Mouse (Mus musculus): ENCODE results near the gene Upf2. TPM values are rescaled to one million over a fixed set of nuclear protein-coding genes. Genes with fewer than 3 reads are reported as not detected.
"Not testable (repeated sequence)": the region's sequence is repeated elsewhere in the genome, so short reads cannot be mapped to it uniquely, and the experiment has no call there.

Upf2 gene
- polyA plus RNA-seq, 1 experiment from 2014 or later = 12.8 TPM

DNA sequence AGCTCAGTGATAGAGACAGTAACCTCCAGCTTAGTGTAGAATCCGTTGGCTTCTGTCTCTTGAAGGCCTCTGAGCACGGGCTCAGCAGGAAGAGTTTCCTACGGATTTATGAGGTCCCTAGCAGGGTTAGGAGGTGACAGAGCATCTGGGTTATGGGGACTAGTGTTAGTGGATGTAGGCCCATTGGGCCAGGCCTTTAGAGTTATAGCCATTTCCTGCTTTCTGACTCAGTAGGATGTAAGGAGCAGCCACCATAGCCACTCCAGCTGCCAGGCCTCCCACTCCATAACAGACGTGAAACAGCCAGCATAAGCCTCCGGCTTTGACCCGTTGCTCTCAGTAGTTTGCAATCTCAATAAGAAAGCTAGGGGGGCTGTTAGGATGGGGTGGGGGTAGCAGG is 15.2 kb upstream of the Upf2 start:
- ATAC-seq (ENCODE audit: insufficient number of reproducible peaks, insufficient read depth, low FRiP score, low TSS enrichment, low read depth) = no peak
- H3K27me3 ChIP-seq = no peaks in the 10 kb centered on the region
- no peaks in the 10 kb centered on the region for H3K9me3 ChIP-seq
- H3K4me3 ChIP-seq = no peak overlapping the region
- no peaks in the 10 kb centered on the region for H3K4me1 ChIP-seq
- no peak overlapping the region for H3K9ac ChIP-seq
- WGBS = 79% methylated on average over 6 of the region's 6 CpGs
- peaks cover 9% of the 10 kb centered on the region for H3K36me3 ChIP-seq
- H3K4me2 ChIP-seq = no peak overlapping the region
- H3K27ac ChIP-seq = no peak overlapping the region

DNA sequence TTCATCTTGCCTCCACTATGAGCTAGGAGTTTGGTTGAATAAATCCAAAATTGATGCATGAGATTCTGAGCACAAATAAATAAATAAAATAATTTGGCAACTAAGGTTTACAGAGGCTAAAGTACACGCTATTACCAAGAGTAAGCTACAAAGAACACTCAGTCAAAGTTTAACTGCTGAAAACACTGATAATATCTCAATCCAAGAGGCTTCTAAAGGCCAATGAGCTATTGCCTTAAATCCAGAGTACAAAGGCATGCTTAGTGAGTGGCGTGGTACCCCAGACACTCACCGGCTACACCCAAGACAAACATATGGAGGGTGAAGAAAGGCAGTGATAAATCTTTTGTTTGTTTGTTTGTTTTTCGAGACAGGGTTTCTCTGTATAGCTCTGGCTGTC is 14.7 kb upstream of the Upf2 start:
- H3K27ac ChIP-seq = no peak overlapping the region
- no peak overlapping the region for H3K4me3 ChIP-seq
- H3K27me3 ChIP-seq = no peaks in the 10 kb centered on the region
- H3K4me2 ChIP-seq = no peak overlapping the region
- WGBS = 89% methylated on average over 4 of the region's 4 CpGs
- peaks cover 6% of the 10 kb centered on the region for H3K36me3 ChIP-seq
- no peak overlapping the region for H3K9ac ChIP-seq
- no peak for ATAC-seq (ENCODE audit: insufficient number of reproducible peaks, insufficient read depth, low FRiP score, low TSS enrichment, low read depth)
- no peaks in the 10 kb centered on the region for H3K4me1 ChIP-seq
- no peaks in the 10 kb centered on the region for H3K9me3 ChIP-seq

DNA sequence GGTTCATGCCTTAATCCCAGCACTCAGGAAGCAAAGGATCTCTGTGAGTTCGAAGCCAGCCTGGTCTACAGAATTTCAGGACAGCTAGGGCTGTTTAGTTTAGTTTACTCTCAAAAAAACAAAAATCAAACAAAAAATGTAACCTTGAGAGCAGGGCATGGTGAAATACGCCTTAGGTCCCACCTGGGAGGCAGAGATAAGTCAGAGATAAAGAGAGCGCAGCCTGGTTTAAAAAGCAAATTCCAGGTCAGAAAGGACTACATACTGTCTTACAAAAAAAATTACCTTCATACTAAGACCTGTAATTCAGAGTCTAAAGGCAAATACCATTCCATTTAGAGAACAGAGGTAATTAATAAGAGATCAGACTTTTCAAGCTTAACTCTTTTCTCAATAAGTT is 11.9 kb upstream of the Upf2 start:
- H3K36me3 ChIP-seq = no peaks in the 10 kb centered on the region; the same call in 1 of the 2 replicates
- no peak overlapping the region for H3K9ac ChIP-seq
- H3K9me3 ChIP-seq = no peaks in the 10 kb centered on the region
- 91% methylated on average over 3 of the region's 3 CpGs for WGBS
- no peaks in the 10 kb centered on the region for H3K4me1 ChIP-seq
- H3K27ac ChIP-seq = no peak overlapping the region
- no peak overlapping the region for H3K4me2 ChIP-seq
- ATAC-seq (ENCODE audit: insufficient number of reproducible peaks, insufficient read depth, low FRiP score, low TSS enrichment, low read depth) = no peak
- H3K27me3 ChIP-seq = no peaks in the 10 kb centered on the region
- H3K4me3 ChIP-seq = no peak overlapping the region

DNA sequence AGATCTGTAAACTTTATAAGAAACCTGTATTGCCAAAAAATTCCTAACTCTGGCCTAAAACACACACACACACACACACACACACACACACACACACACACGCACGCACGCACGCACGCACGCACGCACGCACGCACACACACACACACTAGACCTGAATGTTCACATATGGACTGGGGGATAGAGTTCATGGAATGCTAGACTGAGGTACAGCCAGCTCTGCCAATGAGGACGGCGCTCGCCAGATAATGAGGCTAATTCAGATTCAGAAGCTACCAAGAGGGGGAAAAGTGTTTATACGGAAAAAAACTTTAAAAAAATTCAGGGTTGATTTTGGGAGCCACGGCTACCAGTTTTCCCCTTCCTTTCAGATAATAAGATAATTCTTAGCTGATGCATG is 11.4 kb upstream of the Upf2 start:
- H3K9me3 ChIP-seq = no peaks in the 10 kb centered on the region
- no peak overlapping the region for H3K27ac ChIP-seq
- no peaks in the 10 kb centered on the region for H3K27me3 ChIP-seq
- H3K4me3 ChIP-seq = no peak overlapping the region
- H3K9ac ChIP-seq = no peak overlapping the region
- no peak for ATAC-seq (ENCODE audit: insufficient number of reproducible peaks, insufficient read depth, low FRiP score, low TSS enrichment, low read depth)
- 88% methylated on average over 14 of the region's 14 CpGs for WGBS
- no peak overlapping the region for H3K4me2 ChIP-seq
- H3K4me1 ChIP-seq = no peaks in the 10 kb centered on the region
- H3K36me3 ChIP-seq = no peaks in the 10 kb centered on the region; the same call in 1 of the 2 replicates

DNA sequence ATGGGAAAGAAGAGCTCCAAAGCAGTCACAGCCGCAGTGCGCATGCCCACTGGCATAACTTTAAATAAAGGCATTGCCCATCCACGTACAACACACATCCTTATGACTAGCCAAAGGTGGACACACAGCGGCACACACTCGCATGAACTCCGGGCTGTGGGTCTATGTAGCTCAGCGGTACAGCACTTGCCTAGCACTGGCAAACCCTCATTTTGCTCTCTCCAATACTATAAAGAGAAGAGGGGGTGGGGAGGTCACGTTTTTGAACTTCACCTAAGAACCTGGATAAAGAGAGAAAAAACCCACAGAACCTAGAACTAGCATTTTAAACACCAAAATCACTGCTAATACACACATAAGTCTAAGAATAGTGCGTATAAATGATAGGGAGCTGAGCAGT is 10.3 kb upstream of the Upf2 start:
- WGBS = 95% methylated on average over 9 of the region's 9 CpGs
- Histone ChIP-seq H3K27ac (no peak overlapping the region), H3K36me3 (no peaks in the 10 kb centered on the region; the same call in 1 of the 2 replicates), H3K4me2 (no peak overlapping the region), H3K27me3 (no peaks in the 10 kb centered on the region), H3K4me3 (no peak overlapping the region), H3K9me3 (no peaks in the 10 kb centered on the region), H3K4me1 (no peaks in the 10 kb centered on the region), H3K9ac (no peak overlapping the region)
- ATAC-seq (ENCODE audit: insufficient number of reproducible peaks, insufficient read depth, low FRiP score, low TSS enrichment, low read depth) = no peak

DNA sequence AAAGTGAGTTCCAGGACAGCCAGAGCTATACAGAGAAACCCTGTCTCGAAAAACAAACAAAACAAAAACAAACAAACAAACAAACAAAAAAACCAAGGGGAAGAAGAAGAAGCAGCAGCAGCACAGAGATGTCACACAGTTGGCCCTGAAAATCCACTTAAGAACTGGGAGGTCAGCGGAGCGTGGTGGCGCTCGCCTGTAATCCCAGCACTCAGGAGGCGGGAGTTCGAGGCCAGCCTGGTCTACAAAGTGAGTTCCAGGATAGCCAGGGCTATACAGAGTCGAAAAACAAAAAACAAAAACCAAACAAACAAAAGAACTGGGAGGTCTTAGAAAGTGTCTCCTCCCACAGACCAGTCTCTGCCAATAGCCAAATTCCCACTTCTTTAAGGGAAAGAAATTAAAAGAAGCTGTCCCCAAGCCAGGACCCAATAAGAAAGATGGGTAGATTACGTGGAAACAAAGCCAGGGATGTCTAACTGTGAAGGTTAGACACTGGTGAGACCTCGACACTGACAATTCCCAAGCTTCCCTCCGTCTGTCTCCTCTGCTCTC is 9.3 kb upstream of the Upf2 start:
- Histone ChIP-seq H3K4me1 (no peaks in the 10 kb centered on the region), H3K4me2 (peak overlapping the region; percentile 76), H3K4me3 (peak overlapping the region; percentile 64), H3K9me3 (no peaks in the 10 kb centered on the region), H3K36me3 (no peaks in the 10 kb centered on the region; the same call in 1 of the 2 replicates), H3K9ac (peak overlapping the region; percentile 78), H3K27ac (peak overlapping the region; percentile 68), H3K27me3 (no peaks in the 10 kb centered on the region)
- WGBS = 55% methylated on average over 11 of the region's 11 CpGs
- no peak for ATAC-seq (ENCODE audit: insufficient number of reproducible peaks, insufficient read depth, low FRiP score, low TSS enrichment, low read depth)

DNA sequence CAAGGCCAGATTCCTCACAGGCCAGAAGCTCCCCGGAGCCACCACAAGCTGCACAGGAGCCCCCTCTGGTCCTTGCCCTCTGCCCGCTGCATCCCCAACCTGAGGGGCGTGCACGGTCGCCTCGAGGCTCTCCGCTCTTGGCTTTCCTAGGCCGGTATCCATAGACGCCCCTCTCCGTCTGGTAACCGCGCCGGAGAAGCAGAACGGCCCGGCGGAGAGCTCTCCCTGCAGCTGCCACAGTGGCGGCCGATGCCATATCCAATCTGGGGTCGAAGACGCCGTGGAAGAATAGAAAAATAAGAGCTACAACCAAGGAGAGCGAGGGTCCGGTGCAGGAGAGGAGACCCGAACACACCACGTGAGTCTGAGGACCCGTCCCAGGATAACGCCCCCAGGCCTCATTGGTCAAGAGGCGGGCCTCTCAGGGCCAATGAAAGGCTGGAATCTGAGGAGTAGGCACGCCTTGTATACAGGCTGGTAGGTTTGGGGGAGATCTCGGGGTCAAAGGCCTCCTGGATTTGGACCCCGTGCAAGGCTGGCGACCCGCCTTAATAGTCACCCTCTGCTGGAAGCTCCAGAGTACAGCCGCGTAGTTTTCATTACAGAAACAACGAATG is 8.7 kb upstream of the Upf2 start, which contains the start of gene Dhtkd1:
Dhtkd1 (minus strand) TSS at position 377 of the 617 bp plus-strand sequence.
- Histone ChIP-seq H3K27ac (peak within 1 kb of the TSS; percentile 68), H3K9ac (peak within 1 kb of the TSS; percentile 78), H3K27me3 (no peaks in the 10 kb centered on the region), H3K4me2 (peak within 1 kb of the TSS; percentile 76), H3K9me3 (no peaks in the 10 kb centered on the region), H3K4me1 (no peaks in the 10 kb centered on the region), H3K36me3 (no peaks in the 10 kb centered on the region; the same call in 1 of the 2 replicates), H3K4me3 (peak within 1 kb of the TSS; percentile 64)
- WGBS = under 1% methylated on average over 36 of the region's 36 CpGs
- ATAC-seq (ENCODE audit: insufficient number of reproducible peaks, insufficient read depth, low FRiP score, low TSS enrichment, low read depth) = peak; percentile 88

DNA sequence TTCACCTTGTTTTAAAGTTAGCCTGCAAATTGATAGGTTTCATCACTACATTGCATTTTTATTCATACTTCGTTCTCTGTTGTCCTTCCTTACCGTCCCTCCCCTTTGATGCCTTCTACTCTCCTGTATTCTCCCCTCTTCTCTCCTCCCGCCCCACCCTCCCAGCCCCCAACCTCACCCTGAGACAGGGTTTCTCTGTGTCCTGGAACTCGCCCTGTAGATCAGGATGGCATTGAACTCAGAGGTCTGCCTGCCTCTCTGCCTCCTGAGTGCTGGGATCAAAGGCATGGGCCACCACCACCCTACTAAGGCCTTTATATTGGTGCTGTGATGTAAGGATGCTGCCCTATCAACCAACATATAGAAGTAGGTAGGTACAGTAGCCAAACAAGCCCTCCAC is 8.2 kb upstream of the Upf2 start:
- Histone ChIP-seq H3K36me3 (no peaks in the 10 kb centered on the region), H3K4me1 (no peaks in the 10 kb centered on the region), H3K9ac (peak overlapping the region; percentile 78), H3K9me3 (no peaks in the 10 kb centered on the region), H3K27me3 (no peaks in the 10 kb centered on the region), H3K27ac (peak overlapping the region; percentile 68; the same call in 1 of the 2 replicates), H3K4me2 (peak overlapping the region; percentile 76), H3K4me3 (peak overlapping the region; percentile 64)
- ATAC-seq (ENCODE audit: insufficient number of reproducible peaks, insufficient read depth, low FRiP score, low TSS enrichment, low read depth) = no peak
- WGBS = 29% methylated on average over 4 of the region's 4 CpGs

DNA sequence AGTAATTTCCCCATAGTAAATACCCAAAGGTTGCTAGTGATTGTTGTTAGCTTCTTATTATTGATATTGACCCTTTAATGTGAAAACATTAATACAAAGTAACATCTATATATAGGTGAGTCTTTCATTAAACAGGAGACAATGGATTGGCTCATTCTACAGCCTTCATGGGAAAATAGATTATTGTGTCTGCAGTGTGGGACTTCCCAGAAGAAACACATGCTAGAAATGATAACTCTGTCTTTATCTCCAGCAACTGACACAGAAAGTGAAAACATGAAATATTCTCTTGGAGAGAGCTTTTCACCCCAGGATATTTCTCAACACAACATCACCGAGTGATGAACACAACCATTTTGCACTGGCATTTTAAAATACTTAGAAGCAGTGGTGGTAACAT is 5.6 kb upstream of the Upf2 start:
- H3K9me3 ChIP-seq = no peaks in the 10 kb centered on the region
- H3K36me3 ChIP-seq = no peaks in the 10 kb centered on the region
- ATAC-seq (ENCODE audit: insufficient number of reproducible peaks, insufficient read depth, low FRiP score, low TSS enrichment, low read depth) = no peak
- H3K4me2 ChIP-seq = no peak overlapping the region
- no peak overlapping the region for H3K9ac ChIP-seq
- H3K27ac ChIP-seq = no peak overlapping the region
- peaks cover 4% of the 10 kb centered on the region; the same call in 1 of the 2 replicates for H3K4me1 ChIP-seq
- WGBS = 89% methylated on average over 1 of the region's 1 CpGs
- H3K4me3 ChIP-seq = no peak overlapping the region
- no peaks in the 10 kb centered on the region for H3K27me3 ChIP-seq

DNA sequence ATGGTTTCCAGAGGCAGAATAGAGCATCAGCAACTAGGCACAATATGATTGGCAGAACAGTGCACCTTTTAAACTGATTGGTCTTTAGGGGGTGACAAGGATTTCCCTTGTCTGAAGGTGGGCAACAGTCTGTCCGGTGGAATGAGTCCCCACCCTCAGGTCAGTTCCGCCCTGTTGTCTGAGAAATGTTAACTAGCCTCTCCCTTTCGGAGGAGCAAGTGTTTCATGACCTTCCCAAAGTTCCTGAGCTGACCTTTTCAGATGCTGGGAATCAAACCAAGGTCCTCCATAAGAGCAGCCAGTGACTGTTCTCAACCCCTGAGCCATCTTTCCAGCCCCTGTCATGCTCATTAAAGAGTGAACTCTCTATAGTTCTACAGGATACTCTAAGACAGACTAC is 4.4 kb upstream of the Upf2 start:
- Histone ChIP-seq H3K27ac (no peak overlapping the region), H3K9ac (no peak overlapping the region), H3K36me3 (no peaks in the 10 kb centered on the region), H3K27me3 (no peaks in the 10 kb centered on the region), H3K4me3 (no peak overlapping the region), H3K9me3 (no peaks in the 10 kb centered on the region), H3K4me1 (peaks cover 4% of the 10 kb centered on the region; the same call in 1 of the 2 replicates), H3K4me2 (no peak overlapping the region)
- no peak for ATAC-seq (ENCODE audit: insufficient number of reproducible peaks, insufficient read depth, low FRiP score, low TSS enrichment, low read depth)
- 78% methylated on average over 3 of the region's 3 CpGs for WGBS

DNA sequence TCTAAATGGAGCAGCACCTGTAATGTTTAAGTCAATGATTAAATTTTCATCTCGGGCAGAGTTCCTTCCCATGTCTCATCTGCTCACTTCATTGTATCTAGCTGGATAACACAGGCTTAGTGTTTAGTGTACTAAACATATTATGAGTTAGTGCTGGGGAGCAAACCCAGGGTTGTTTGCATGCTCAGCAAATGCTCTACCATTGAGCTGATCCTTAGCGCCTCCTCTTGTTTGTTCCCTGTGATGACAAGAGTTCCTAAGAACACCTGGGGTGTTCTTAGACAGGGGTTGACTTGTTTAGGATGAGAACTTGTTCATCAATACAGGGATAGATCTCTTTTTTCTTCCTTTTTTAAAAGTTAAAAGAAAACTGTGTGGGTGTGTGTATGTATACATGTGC is 2.3 kb upstream of the Upf2 start:
- WGBS = 83% methylated on average over 2 of the region's 2 CpGs
- ATAC-seq (ENCODE audit: insufficient number of reproducible peaks, insufficient read depth, low FRiP score, low TSS enrichment, low read depth) = no peak
- Histone ChIP-seq H3K27ac (no peak overlapping the region), H3K36me3 (no peaks in the 10 kb centered on the region), H3K4me2 (no peak overlapping the region), H3K4me3 (no peak overlapping the region), H3K9me3 (no peaks in the 10 kb centered on the region), H3K4me1 (peaks cover 14% of the 10 kb centered on the region), H3K27me3 (no peaks in the 10 kb centered on the region), H3K9ac (no peak overlapping the region)

DNA sequence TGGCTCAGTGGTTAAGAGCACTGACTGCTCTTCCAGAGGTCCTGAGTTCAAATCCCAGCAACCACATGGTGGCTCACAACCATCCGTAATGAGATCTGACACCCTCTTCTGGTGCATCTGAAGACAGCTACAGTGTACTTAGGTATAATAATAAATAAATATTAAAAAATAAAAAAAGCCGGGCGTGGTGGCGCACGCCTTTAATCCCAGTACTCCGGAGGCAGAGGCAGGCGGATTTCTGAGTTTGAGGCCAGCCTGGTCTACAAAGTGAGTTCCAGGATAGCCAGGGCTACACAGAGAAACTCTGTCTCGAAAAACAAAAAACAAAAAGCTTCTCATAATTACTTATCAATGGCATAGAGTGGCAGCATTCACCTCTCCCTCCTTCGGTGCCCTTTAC is 1.4 kb upstream of the Upf2 start:
- Histone ChIP-seq H3K4me1 (peaks cover 14% of the 10 kb centered on the region), H3K4me3 (peak overlapping the region; percentile 98), H3K27ac (0 out of 2 replicates have a peak overlapping the region, but pooled peaks have one; percentile 90), H3K4me2 (peak overlapping the region; percentile 79)
- 96% methylated on average over 9 of the region's 9 CpGs for WGBS
- not testable (repeated sequence) for ATAC-seq (ENCODE audit: insufficient number of reproducible peaks, insufficient read depth, low FRiP score, low TSS enrichment, low read depth); H3K9ac ChIP-seq; H3K9me3 ChIP-seq; H3K36me3 ChIP-seq; H3K27me3 ChIP-seq
